Mouse (Mus musculus): ENCODE measurements around the gene Tmem165. TPM values are rescaled to one million over a fixed set of nuclear protein-coding genes. Genes with fewer than 3 reads are reported as not detected.

Tmem165 gene
- polyA plus RNA-seq, 1 experiment: 134 TPM

GRCm38 (mm10) chr5:76152956-76153355 lies 30.7 kb upstream of the Tmem165 start:
- H3K27me3 ChIP-seq (ENCODE audit: control insufficient read depth, insufficient read depth, low read length, poor library complexity, severe bottlenecking): no peaks in the 10 kb centered on the region
- no peaks in the 10 kb centered on the region for H3K4me1 ChIP-seq (ENCODE audit: control insufficient read depth, insufficient read depth, low read length)
- no peak overlapping the region for H3K27ac ChIP-seq (ENCODE audit: insufficient read depth, low read length)
- no peak overlapping the region for H3K4me3 ChIP-seq (ENCODE audit: low read depth, low read length)
- H3K36me3 ChIP-seq (ENCODE audit: control insufficient read depth, insufficient read depth, low read length, poor library complexity, severe bottlenecking): no peaks in the 10 kb centered on the region
- H3K9me3 ChIP-seq (replicated peaks; ENCODE audit: control insufficient read depth, insufficient read depth, low read length, poor library complexity, severe bottlenecking): no peaks in the 10 kb centered on the region
- H3K9ac ChIP-seq (ENCODE audit: low read depth, poor library complexity, severe bottlenecking): no peak overlapping the region
- no peak for TF ChIP-seq POLR2A (IDR thresholded peaks at IDR 0.05; ENCODE audit: insufficient read depth, low read length)
- TF ChIP-seq EP300 (IDR thresholded peaks at IDR 0.05; ENCODE audit: insufficient read depth, low read depth, low read length): no peak
- TF ChIP-seq CTCF (IDR thresholded peaks at IDR 0.05; ENCODE audit: low read depth, low read length): no peak

GRCm38 (mm10) chr5:76153430-76153829 lies 30.2 kb upstream of the Tmem165 start:
- Histone ChIP-seq H3K9me3 (replicated peaks; ENCODE audit: control insufficient read depth, insufficient read depth, low read length, poor library complexity, severe bottlenecking) (no peaks in the 10 kb centered on the region), H3K27me3 (ENCODE audit: control insufficient read depth, insufficient read depth, low read length, poor library complexity, severe bottlenecking) (no peaks in the 10 kb centered on the region), H3K36me3 (ENCODE audit: control insufficient read depth, insufficient read depth, low read length, poor library complexity, severe bottlenecking) (no peaks in the 10 kb centered on the region), H3K4me3 (ENCODE audit: low read depth, low read length) (no peak overlapping the region), H3K9ac (ENCODE audit: low read depth, poor library complexity, severe bottlenecking) (no peak overlapping the region), H3K27ac (ENCODE audit: insufficient read depth, low read length) (no peak overlapping the region), H3K4me1 (ENCODE audit: control insufficient read depth, insufficient read depth, low read length) (no peaks in the 10 kb centered on the region)
- TF ChIP-seq CTCF (IDR thresholded peaks at IDR 0.05; ENCODE audit: low read depth, low read length): no peak
- no peak for TF ChIP-seq EP300 (IDR thresholded peaks at IDR 0.05; ENCODE audit: insufficient read depth, low read depth, low read length)
- no peak for TF ChIP-seq POLR2A (IDR thresholded peaks at IDR 0.05; ENCODE audit: insufficient read depth, low read length)

GRCm38 (mm10) chr5:76154434-76155165 lies 29.1 kb upstream of the Tmem165 start:
- Histone ChIP-seq H3K36me3 (ENCODE audit: control insufficient read depth, insufficient read depth, low read length, poor library complexity, severe bottlenecking) (no peaks in the 10 kb centered on the region), H3K4me1 (ENCODE audit: control insufficient read depth, insufficient read depth, low read length) (no peaks in the 10 kb centered on the region), H3K27me3 (ENCODE audit: control insufficient read depth, insufficient read depth, low read length, poor library complexity, severe bottlenecking) (no peaks in the 10 kb centered on the region), H3K4me3 (ENCODE audit: low read depth, low read length) (no peak overlapping the region), H3K27ac (ENCODE audit: insufficient read depth, low read length) (no peak overlapping the region), H3K9me3 (replicated peaks; ENCODE audit: control insufficient read depth, insufficient read depth, low read length, poor library complexity, severe bottlenecking) (no peaks in the 10 kb centered on the region), H3K9ac (ENCODE audit: low read depth, poor library complexity, severe bottlenecking) (no peak overlapping the region)
- TF ChIP-seq POLR2A (IDR thresholded peaks at IDR 0.05; ENCODE audit: insufficient read depth, low read length) (no peak), CTCF (IDR thresholded peaks at IDR 0.05; ENCODE audit: low read depth, low read length) (no peak), EP300 (IDR thresholded peaks at IDR 0.05; ENCODE audit: insufficient read depth, low read depth, low read length) (no peak)

- Histone ChIP-seq H3K4me1 (ENCODE audit: control insufficient read depth, insufficient read depth, low read length) (no peaks in the 10 kb centered on the region), H3K9me3 (replicated peaks; ENCODE audit: control insufficient read depth, insufficient read depth, low read length, poor library complexity, severe bottlenecking) (no peaks in the 10 kb centered on the region), H3K4me3 (ENCODE audit: low read depth, low read length) (no peak overlapping the region), H3K27ac (ENCODE audit: insufficient read depth, low read length) (no peak overlapping the region), H3K27me3 (ENCODE audit: control insufficient read depth, insufficient read depth, low read length, poor library complexity, severe bottlenecking) (no peaks in the 10 kb centered on the region), H3K9ac (ENCODE audit: low read depth, poor library complexity, severe bottlenecking) (no peak overlapping the region), H3K36me3 (ENCODE audit: control insufficient read depth, insufficient read depth, low read length, poor library complexity, severe bottlenecking) (no peaks in the 10 kb centered on the region)
- TF ChIP-seq POLR2A (IDR thresholded peaks at IDR 0.05; ENCODE audit: insufficient read depth, low read length): no peak
- TF ChIP-seq CTCF (IDR thresholded peaks at IDR 0.05; ENCODE audit: low read depth, low read length): no peak
- no peak for TF ChIP-seq EP300 (IDR thresholded peaks at IDR 0.05; ENCODE audit: insufficient read depth, low read depth, low read length)
These were observed 24.1 kb upstream of the Tmem165 start for GRCm38 (mm10) chr5:76159555-76159954.

- H3K4me1 ChIP-seq (ENCODE audit: control insufficient read depth, insufficient read depth, low read length): no peaks in the 10 kb centered on the region
- H3K27ac ChIP-seq (ENCODE audit: insufficient read depth, low read length): no peak overlapping the region
- no peak overlapping the region for H3K9ac ChIP-seq (ENCODE audit: low read depth, poor library complexity, severe bottlenecking)
- no peak overlapping the region for H3K4me3 ChIP-seq (ENCODE audit: low read depth, low read length)
- no peaks in the 10 kb centered on the region for H3K36me3 ChIP-seq (ENCODE audit: control insufficient read depth, insufficient read depth, low read length, poor library complexity, severe bottlenecking)
- TF ChIP-seq EP300 (IDR thresholded peaks at IDR 0.05; ENCODE audit: insufficient read depth, low read depth, low read length): no peak
- TF ChIP-seq CTCF (IDR thresholded peaks at IDR 0.05; ENCODE audit: low read depth, low read length): no peak
- TF ChIP-seq POLR2A (IDR thresholded peaks at IDR 0.05; ENCODE audit: insufficient read depth, low read length): no peak
- no peaks in the 10 kb centered on the region for H3K27me3 ChIP-seq (ENCODE audit: control insufficient read depth, insufficient read depth, low read length, poor library complexity, severe bottlenecking)
- no peaks in the 10 kb centered on the region for H3K9me3 ChIP-seq (replicated peaks; ENCODE audit: control insufficient read depth, insufficient read depth, low read length, poor library complexity, severe bottlenecking)
These were observed 23.6 kb upstream of the Tmem165 start for GRCm38 (mm10) chr5:76160086-76160485.

GRCm38 (mm10) chr5:76161491-76161890 lies 22.2 kb upstream of the Tmem165 start:
- H3K9ac ChIP-seq (ENCODE audit: low read depth, poor library complexity, severe bottlenecking): no peak overlapping the region
- H3K36me3 ChIP-seq (ENCODE audit: control insufficient read depth, insufficient read depth, low read length, poor library complexity, severe bottlenecking): no peaks in the 10 kb centered on the region
- TF ChIP-seq CTCF (IDR thresholded peaks at IDR 0.05; ENCODE audit: low read depth, low read length): no peak
- no peak for TF ChIP-seq POLR2A (IDR thresholded peaks at IDR 0.05; ENCODE audit: insufficient read depth, low read length)
- no peak for TF ChIP-seq EP300 (IDR thresholded peaks at IDR 0.05; ENCODE audit: insufficient read depth, low read depth, low read length)
- H3K27ac ChIP-seq (ENCODE audit: insufficient read depth, low read length): no peak overlapping the region
- H3K9me3 ChIP-seq (replicated peaks; ENCODE audit: control insufficient read depth, insufficient read depth, low read length, poor library complexity, severe bottlenecking): no peaks in the 10 kb centered on the region
- H3K4me3 ChIP-seq (ENCODE audit: low read depth, low read length): no peak overlapping the region
- no peaks in the 10 kb centered on the region for H3K4me1 ChIP-seq (ENCODE audit: control insufficient read depth, insufficient read depth, low read length)
- H3K27me3 ChIP-seq (ENCODE audit: control insufficient read depth, insufficient read depth, low read length, poor library complexity, severe bottlenecking): no peaks in the 10 kb centered on the region

Measured in ES-Bruce4 (cell line).